Mouse (Mus musculus) kidney, postnatal 4 days (tissue): ENCODE data around the gene Sptan1.
A peak's percentile ranks its signal among the peaks of the same experiment; 100 is the strongest.

ENCODE experiments used
- DNase-seq, 2 experiments: peaks; one replicate each; pipeline ENCODE4 v3.0.0; 2021; ENCODE audit warnings: mixed read lengths in 2 of 2

Gene Sptan1

DNA sequence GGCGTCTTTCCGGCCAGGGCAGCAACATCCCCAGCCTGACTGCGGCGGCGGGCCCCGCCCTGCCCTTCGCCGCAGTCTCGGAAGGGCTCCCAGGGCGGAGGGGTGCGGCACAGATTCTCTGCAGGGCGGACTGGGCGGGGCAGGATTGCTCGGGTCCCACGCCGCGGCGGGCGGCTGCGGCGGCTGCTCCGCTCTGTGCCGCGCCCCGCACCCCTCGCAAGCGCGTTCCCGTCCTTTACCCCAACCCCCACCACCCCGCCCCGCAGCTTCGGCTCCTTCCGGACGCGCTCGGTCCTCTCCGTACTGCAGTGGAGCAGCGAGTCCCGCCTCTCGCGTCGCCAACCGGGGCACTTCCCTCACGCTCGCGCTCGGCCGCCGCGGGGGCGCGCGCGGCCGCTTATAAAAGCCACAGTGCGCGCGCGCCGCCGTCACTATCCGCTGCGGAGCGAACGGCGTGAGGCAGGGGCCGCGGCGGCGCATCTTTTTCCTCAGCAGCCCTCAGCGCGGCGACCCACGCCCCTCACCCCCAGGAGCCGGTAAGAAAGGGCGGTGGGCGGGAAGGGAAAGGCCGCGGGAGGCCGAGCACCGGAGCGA is at the start of gene Sptan1:
Sptan1 (plus strand) TSS at position 311 of the 594 bp plus-strand sequence.
- peak; percentile 99 for DNase-seq

DNA sequence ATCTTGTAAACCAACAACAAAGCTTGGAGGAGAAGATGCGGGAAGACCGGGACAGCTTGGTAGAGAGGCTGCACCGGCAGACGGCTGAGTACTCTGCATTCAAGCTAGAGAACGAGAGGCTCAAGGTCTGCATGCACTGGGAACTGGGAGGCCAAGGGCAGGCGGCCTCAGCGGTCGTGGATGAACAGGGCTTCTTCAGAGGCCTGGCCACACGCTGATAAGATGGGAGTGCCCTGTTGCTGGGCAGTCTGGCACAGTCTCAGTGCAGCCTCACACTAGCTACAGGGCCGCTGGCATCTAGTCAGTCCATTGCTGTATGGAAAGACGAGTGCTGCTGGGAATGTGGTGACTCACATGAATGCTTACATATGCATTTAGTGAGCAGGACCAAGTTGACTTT is 47.7 kb upstream of the Sptan1 start:
- no peak for DNase-seq

DNA sequence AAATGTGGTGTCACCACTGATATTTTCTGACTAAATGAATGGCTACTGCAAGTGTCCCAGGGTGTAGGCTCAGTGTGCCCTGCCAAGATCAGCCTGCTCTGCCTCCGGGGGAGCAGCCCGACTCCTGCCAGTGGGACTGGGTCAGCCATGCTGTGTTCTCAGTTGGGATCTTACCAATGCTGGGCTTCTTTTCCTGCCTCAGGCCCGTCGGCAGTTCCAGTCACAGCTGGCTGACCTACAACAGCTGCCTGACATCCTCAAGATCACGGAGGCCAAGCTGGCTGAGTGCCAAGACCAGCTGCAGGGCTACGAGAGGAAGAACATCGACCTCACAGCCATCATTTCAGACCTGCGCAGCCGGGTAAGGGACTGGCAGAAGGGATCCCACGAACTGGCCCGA is 43.3 kb upstream of the Sptan1 start:
- DNase-seq: peak; percentile 83 to 89

DNA sequence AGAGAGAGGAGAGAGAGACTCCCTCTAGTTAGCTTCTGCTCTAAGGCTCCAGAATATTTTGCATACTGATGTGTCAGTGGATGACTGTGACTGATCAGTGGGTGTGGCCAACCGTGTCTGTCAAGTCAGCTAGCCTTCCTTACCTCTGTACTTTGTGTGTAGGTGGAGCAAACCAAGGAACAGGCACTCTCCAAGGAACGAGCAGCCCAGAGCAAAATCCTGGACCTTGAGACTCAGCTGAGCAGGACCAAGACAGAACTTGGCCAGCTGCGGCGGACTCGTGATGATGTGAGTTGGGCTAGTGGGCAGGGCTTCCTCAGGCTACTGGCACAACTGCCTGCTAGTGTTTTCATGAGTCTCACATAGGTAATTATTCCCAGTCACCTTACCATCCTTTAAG is 38.8 kb upstream of the Sptan1 start:
- DNase-seq: peak in 1 of 2 experiments; percentile 31

DNA sequence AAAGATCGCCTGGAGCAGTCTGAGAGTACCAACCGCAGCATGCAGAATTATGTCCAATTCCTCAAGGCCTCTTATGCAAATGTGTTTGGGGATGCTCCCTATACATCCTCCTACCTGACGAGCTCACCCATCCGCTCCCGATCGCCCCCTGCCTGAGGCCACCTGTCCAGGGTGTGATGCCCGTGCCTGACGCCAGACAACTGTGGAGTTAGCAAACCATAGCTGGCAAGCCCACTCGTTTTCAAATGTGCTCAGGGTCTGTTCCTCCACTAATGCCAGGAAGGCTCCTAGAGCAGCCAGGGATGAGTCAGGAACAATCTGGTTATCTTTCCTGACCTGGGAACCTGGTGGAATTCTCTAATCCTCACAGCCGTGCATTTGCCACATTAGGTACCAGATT is 34.9 kb upstream of the Sptan1 start:
- no peak for DNase-seq

DNA sequence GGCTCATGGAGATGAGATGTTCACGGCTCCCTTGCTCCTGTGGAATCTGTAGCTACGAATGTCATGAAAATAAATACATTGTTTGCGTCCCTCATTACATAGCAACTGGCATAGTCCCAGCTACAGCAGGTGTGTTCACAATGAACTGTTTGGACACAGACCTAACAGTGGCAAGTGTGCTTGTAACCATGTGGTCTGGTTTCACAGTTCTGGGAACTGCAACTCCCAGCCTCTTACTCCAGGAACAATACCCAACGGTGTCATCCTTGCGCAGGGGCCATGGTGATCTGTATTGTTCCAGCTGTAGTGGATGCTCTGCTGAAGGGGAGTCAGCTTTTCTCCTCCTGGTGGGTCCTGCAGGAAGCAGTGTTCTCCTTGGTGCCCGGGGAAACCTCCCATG is 34.2 kb upstream of the Sptan1 start:
- DNase-seq: no peak

DNA sequence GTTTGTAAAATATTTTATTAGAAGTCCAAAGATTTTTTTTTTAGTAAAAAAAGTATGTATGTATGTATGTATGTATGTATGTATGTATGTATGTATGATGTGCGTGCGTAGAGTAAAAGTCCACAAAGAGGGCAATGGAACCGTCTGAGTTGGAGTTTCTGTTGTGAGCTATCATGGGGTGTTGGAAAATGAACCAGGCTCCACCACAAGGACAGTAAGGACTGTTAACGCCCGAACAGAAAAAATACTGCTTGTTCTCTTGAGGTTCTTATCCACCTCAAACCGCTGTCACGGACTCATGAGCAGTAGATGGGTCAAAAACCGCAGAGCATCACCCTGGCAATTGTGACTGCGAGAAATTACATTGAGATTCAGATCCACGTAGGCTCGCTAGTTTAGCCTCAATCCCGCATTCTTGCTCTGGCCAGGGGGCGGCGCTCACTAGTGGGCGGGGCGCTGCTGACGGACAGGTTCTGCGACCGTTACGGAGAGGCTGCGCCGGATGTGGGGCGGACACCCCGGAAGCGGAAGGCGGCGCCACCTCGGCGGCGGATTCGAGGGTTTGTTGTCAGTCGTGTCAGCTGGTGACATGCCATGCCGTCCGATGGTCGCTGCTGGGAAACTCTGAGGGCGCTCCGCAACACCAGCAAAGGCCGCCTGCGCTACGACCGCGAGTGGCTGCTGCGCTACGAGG is 30.3 kb upstream of the Sptan1 start, which contains the start of gene Gle1:
Gle1 (plus strand) TSS at position 521 of the 694 bp plus-strand sequence.
- peak; percentile 99 for DNase-seq

DNA sequence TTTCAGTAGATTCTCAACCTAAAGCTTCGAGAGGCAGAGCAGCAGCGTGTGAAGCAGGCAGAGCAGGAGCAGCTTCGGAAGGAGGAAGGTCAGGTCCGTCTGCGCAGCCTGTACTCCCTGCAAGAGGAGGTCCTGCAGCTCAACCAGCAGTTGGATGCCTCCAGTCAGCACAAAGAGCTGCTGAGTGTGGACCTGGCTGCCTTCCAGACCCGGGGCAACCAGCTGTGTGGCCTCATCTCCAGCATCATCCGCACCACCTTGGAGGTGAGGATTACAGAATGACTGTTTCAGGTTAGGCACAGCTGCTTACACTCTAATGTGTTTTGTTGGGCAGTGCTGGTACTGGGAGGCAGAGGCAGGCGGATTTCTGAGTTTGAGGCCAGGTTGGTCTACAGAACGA is 25.3 kb upstream of the Sptan1 start:
- no peak for DNase-seq

DNA sequence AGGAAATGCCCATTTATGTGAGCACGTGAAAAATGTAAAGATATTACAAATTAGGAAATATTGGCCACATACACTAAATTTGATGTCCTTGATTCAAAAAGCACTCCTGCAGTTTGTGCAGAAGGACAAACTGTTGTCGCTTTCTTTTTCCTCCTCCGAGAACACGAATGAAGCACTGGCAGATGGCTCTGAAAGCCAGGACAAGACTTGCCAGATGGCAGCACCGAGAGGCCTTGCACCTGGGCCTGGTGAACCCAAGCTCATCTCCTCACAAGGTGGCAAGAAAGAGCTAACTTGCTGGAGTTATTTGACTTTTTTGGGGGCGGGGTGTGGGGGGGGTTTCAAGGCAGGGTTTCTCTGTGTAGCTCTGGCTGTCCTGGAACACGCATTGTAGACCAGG is 24.5 kb upstream of the Sptan1 start:
- no peak for DNase-seq

DNA sequence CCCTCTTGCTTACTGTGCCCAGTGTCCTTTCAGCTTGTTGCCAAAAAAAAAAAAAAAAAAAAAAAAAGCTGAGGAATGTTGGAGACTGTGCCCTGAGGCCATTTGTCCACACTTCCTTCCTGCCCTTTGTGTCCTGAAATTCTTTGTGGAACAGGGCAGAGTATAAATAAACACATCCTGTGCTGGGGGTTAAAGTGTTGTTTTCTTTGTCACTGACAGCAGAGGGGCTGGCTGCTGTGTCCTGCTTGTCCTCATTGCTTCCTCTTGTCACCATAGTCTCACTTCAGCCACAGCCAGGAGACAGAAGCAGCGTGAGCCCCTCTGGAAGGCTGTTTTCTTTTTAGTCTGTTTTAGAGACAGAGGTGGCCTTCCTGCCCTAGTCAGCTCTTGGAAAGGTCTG is 20.6 kb upstream of the Sptan1 start:
- DNase-seq: peak; percentile 19 to 50

DNA sequence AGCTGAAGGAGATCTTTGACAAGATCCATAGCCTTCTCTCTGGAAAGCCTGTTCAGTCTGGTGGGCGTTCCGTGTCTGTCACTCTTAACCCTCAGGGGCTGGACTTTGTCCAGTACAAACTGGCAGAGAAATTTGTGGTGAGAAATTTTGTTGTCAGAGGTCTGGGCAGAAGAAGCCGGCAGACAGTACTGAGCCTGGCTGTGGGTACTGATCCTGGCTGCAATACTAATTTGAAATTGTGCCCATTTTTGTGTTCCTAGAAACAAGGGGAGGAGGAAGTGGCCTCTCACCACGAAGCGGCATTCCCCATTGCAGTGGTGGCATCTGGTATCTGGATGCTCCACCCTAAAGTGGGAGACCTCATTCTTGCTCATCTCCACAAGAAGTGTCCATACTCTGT is 16.5 kb upstream of the Sptan1 start:
- DNase-seq: no peak

DNA sequence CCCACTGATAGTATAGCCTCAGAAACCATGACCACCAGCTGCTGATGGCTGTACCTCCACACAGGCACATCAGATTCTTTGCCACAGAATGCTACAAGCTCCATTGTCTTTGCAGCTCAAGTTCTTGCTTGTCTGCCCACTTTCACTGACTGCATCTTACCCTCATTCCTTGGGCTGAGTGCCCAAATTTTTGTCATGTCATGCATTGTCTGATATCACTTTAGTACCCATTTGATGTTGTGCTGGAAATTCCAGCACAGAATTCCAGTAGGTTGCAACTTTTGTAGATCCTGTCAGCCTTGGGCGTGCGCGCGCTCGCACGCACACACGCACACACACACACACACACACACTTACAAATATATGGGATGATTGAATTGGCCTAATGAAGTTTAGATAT is 4.1 kb upstream of the Sptan1 start:
- DNase-seq: no peak

DNA sequence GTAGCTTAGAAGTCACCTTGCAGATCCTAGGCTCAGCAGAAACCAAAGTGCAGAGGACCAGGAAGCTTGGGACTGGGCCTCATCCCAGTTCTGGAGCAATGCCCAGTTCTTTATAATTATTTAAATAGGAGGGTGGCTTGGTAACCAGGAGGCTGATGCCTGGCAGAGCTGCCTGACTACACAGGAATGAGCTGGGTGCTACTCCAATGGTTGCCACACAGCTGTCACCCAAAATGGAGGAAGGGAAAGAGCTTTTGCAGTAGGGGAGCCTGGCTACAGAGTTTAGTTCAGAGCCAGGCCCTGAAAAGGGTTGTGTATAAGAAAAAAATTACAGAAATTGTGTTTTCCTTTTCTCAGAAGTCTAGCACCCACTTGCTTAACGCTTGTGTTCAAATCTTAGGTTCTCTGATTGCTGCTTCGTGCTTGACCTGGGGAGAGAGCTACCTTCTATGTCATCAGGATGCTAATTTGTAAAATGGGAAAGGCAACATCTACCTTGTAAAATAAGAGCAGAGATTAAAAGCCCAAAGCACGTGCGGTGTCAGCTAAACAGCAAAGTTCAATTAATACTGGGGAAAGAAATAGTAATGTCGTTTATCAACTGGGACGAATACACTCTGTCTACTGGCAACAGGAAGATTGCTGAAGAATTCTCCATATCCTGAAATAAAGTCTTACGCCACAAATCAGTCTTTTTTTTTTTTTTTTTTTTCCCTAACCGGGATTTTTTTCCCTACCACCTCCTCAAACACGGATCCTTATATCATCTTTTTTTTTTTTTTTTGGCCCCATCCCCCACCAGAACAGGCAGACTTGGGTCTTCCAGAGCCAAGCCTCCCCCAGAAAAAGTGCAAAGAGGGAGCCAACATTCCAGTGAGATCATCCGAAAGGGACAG is 758 bp upstream of the Sptan1 start:
- peak; percentile 47 to 65 for DNase-seq

DNA sequence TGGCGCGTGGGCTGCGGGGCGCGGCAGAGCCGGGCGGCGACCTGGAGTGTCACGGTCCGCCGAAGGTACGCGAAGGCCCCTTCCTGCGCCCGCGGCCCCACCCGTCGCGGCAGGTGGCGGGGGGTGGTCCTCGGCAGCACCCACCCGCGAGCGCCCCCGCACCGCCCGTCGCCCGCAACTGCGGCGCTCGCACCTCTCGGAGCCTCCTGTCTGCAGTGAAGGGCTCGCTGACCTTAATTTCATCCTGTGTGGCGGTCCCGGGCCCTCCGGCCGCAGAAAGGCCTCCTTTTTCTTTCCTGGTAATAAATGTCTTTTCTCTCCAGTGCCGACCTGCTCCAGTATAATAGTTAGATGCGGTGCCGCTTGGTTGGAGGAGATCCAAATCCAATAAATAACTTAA is 546 bp downstream of the Sptan1 start:
- peak; percentile 63 to 72 for DNase-seq

DNA sequence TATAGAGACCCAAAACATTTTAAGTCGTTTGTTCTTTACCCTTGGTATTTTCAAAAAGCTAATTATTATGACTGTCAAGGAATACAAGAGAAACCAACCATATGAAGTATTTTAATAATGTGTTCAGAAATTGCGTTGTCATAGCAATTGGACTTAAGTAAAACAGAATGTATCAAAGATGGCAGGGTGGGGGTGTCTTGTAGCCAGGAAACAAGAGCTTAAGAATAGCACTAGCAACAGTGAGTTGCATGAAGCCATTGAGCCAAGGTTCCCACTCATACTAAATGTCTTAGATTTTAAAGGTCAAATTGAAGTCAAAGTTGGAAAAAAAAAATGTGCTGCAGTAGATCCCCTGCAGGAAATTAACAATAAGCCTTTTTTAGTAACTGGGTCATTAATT is 1.5 kb downstream of the Sptan1 start:
- DNase-seq: no peak

DNA sequence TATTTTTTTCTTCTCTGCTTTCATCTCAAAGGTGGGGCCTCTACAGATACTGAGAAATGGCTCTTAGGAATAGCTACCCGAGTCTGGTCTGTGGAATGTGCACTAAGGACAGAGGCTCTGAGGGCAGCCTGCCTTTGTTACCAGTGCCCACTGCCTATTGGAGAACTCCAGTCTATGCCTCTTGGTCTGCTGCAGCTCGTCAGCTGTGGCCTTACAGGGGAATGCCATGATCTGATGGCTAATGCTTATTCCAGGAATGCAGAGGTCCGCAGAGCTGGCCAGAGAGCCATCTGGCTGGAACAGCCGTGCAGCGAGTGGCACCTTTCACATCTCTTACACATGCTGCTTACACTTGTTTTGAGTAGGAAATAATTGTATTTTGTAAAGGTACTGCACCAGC is 2.4 kb downstream of the Sptan1 start:
- DNase-seq: peak; percentile 20 to 46

DNA sequence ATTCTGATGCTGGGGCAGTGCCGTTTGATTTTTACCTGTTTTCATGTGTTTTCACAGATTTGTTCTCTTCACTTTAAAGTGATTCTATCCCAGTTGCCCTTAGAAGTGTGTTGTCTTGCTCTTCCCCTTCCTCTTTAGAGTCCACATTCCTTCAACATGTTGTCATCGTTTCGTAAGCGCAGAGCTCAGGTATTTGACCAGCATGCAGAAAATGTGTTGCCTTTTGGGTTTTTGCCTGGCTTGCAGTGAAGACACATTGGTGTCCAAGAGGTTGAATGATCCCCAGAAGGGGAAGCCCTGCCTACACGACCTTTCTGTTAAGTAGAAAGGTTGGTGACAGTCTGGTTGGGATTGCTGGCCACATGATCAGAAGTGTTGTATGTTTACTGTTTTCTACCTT is 3.3 kb downstream of the Sptan1 start:
- DNase-seq: no peak

DNA sequence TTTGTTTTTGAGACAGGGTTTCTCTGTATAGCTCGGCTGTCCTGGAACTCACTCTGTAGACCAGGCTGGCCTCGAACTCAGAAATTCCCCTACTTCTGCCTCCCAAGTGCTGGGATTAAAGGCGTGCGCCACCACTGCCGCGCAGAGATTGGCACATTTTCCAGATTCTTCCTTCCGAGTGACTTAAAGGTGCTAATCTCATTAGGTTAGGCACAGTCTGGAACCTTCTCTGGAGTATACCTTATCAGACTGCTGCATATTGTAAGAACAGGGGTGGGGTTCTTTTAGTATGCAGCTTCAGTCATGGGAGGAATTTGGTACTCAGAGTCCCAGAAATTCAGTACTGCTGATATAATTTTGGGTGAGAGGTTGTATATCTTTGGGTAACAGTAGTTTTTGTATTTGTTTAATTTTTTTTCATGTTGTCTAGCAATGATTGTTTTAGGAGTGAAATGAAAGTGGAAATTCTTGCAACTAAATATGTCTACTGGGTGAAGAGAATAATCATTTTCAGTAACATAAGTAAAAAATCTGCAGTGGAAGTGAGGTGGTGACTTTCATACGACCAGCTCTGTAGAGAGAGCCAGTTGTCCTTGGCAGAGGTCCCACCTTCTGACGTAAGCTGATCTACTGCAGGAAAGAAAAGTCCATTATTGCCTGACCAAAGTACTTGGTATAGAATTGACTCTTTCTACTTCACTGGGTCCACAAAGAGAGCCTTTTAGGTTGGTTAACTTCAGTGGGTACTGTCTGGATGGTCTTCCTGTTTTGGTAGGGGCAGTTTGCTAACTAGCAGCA is 6.7 kb downstream of the Sptan1 start:
- DNase-seq: peak; percentile 81 to 84

DNA sequence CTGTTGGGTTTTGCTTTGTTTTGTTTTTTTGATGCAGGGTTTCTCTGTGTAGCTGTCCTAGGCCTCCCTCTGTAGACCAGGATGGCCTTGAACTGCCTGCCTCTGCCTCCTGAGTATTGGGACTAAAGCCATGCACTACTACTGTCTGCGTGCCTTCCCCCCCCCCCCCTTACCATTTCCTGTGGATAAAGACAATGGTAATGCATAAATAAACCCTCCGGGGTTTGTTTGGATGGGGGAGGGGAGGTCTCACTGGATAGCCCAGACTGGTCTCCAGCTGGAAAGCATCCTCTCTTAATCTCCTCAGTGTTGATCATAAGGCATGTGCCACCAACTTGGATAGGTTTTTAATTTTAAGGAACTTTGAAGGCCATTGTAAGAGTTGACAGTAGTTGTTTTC is 8.2 kb downstream of the Sptan1 start:
- DNase-seq: no peak

DNA sequence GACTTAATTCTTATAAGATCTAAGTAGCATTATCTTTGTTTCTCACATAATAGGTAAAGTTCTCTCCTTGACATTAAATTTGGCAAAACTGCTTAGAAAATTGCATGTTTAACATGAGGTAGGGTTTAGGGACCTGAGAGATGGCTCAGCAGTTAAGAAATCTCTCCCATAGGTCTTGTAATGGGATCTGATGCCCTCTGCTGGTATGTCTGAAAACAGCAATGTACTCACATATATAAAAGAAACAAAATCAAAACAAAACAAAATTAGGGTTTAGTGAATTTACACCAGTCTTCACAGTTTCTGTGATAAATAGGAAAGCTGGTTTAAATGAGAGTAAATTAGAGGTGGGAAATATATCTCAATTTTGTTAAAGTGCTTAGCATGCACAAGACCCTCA is 11.9 kb downstream of the Sptan1 start:
- peak; percentile 22 to 48 for DNase-seq

DNA sequence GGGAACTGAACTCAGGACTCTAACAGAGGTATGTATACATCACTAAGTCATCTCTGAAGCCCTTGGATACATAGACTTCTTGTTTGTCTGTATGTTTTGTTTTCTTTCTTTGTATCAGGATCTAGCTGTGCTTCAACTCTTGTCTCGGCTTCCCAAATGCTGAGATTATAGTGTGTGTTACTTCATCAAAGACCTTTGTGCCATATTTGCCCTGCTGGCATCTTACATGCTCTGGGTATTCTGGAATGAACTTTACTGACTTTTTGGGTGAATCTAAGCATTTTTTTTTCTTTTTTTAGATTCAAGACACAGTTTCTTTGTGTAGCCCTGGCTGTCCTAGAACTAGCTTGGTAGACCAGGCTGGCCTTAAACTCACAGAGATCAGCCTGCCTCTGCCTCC is 15.3 kb downstream of the Sptan1 start:
- DNase-seq: no peak

DNA sequence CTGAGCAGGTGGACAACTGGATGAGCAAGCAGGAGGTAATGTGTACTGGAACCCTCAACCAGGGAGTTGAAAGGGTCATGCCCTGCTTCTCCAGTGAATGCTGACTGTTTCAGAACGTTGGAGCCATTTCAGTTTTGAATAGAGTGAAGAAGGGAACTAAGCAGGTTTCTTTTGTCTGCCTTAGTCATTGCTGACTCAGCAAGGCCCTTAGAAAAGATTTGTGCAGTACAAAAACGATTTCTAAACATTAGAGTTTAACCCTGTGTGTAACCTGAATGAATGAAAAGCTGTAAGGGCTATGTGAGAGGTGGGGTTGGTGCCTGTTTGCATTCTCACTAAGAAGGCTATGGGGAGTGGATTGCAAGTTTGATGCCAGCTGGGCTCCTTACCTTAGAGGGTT is 26.6 kb downstream of the Sptan1 start:
- DNase-seq: no peak

DNA sequence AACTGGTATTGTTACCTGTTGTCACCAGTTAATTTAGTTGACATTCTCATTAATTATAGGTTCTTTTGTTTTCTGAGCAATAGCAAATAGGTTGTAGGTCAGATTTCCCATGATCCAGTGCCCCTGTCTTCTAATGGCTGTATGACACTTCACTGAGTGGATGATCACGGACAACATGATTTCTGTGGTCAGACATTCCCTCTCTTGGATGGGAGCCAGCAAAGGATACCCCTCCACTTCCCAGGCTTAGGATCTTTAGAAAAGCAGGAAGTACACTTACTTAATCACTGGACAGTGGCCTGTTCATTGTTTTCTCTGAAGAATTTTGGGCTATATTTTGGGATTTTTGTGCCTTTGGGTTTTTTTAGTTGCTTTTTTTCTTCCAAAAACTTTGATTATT is 43.7 kb downstream of the Sptan1 start:
- DNase-seq: peak in 1 of 2 experiments; percentile 14
